Mouse (Mus musculus) naive thymus-derived CD4-positive, alpha-beta T cell, adult 2 months (primary cell): Measurements from ENCODE around the gene Cdsn.

Experiments used
- DNase-seq: peaks from one replicate; pipeline ENCODE4 v3.0.0-alpha.2; 2011; ENCODE audit warnings: low read depth

The Cdsn gene

GRCm38 (mm10) chr17:35570836-35571235 lies 18.9 kb downstream of the Cdsn start:
- no peak for DNase-seq

GRCm38 (mm10) chr17:35571477-35571876 lies 19.5 kb downstream of the Cdsn start:
- DNase-seq = no peak

- peak; percentile 97 for DNase-seq
Measured at GRCm38 (mm10) chr17:35578211-35578610, 26.3 kb downstream of the Cdsn start.

GRCm38 (mm10) chr17:35582900-35583299 lies 31.0 kb downstream of the Cdsn start:
- peak; percentile 32 for DNase-seq

- DNase-seq = peak; percentile 86
Measured at GRCm38 (mm10) chr17:35584330-35584937, 32.5 kb downstream of the Cdsn start.

GRCm38 (mm10) chr17:35587291-35587690 lies 35.4 kb downstream of the Cdsn start:
- DNase-seq = no peak

- DNase-seq = no peak
Measured at GRCm38 (mm10) chr17:35588387-35588786, 36.5 kb downstream of the Cdsn start.

GRCm38 (mm10) chr17:35590410-35591218 lies 38.7 kb downstream of the Cdsn start:
- DNase-seq = peak; percentile 87

GRCm38 (mm10) chr17:35591219-35591578 lies 39.3 kb downstream of the Cdsn start:
- no peak for DNase-seq

GRCm38 (mm10) chr17:35591731-35592130 lies 39.8 kb downstream of the Cdsn start:
- no peak for DNase-seq

GRCm38 (mm10) chr17:35592131-35592530 lies 40.2 kb downstream of the Cdsn start:
- DNase-seq = no peak

GRCm38 (mm10) chr17:35593786-35594185 lies 41.9 kb downstream of the Cdsn start:
- no peak for DNase-seq

- no peak for DNase-seq
Measured at GRCm38 (mm10) chr17:35594456-35594855, 42.5 kb downstream of the Cdsn start.

- DNase-seq = no peak
Measured at GRCm38 (mm10) chr17:35597399-35597798, 45.5 kb downstream of the Cdsn start.

GRCm38 (mm10) chr17:35601249-35601648 lies 49.3 kb downstream of the Cdsn start, which contains the start of gene Sfta2:
Gene Sfta2, plus strand, starts transcription at chr17:35601549.
- no peak for DNase-seq

- no peak for DNase-seq
Measured at GRCm38 (mm10) chr17:35601736-35602354, 49.9 kb downstream of the Cdsn start.
